21 mouse cellular contexts compared by ENCODE assay signal in genomic region chr9:122144776-122145175, GRCm38 (mm10). TPM values are rescaled to one million over a fixed set of nuclear protein-coding genes. Genes with fewer than 3 reads are reported as not detected.
DNase-seq lines count a peak whose midpoint lies in the region; ATAC-seq and TF ChIP-seq lines count a peak whose summit lies in the region.
"Had no signal": no experiment of that assay in that cellular context is flagged by ENCODE, and none has a peak within 500 bp of the region (broad histone marks: within the 10 kb centered on the region; RNA-seq: fewer than 3 reads in every experiment).

No protein-coding gene starts in this region.

- ATAC-seq in neural tube, embryonic 12.5 days (ENCODE audit: low FRiP score, low read depth): no peak
- ATAC-seq in neural tube, embryonic 15.5 days (ENCODE audit: low FRiP score): no peak
- ATAC-seq in cerebellum, adult (ENCODE audit: insufficient number of reproducible peaks, low FRiP score, low TSS enrichment): no peak
- ATAC-seq: activated CD4-positive, CD25-positive, alpha-beta regulatory T cell, adult 4 months; inflammation-experienced regulatory T-cells, adult 6 months had no signal

- no peaks in the 10 kb centered on the region for H3K27me3 ChIP-seq in neural tube, embryonic 12.5 days (replicated peaks)
- no peaks in the 10 kb centered on the region for H3K27me3 ChIP-seq in neural tube, embryonic 15.5 days (replicated peaks)
- H3K27me3 ChIP-seq: heart, embryonic 15.5 days; liver, embryonic 13.5 days; megakaryocyte, embryonic 14.5 days had no signal

- H3K9ac ChIP-seq in neural tube, embryonic 12.5 days: no peak overlapping the region
- H3K9ac ChIP-seq in neural tube, embryonic 15.5 days (replicated peaks): no peak overlapping the region
- H3K9ac ChIP-seq: heart, embryonic 15.5 days; liver, embryonic 13.5 days had no signal

- H3K4me1 ChIP-seq in neural tube, embryonic 12.5 days: no peaks in the 10 kb centered on the region
- peaks cover 26% of the 10 kb centered on the region for H3K4me1 ChIP-seq in neural tube, embryonic 15.5 days

- peaks cover 13% of the 10 kb centered on the region for H3K36me3 ChIP-seq in neural tube, embryonic 12.5 days
- H3K36me3 ChIP-seq in neural tube, embryonic 15.5 days: peaks cover 15% of the 10 kb centered on the region

- H3K9me3 ChIP-seq in neural tube, embryonic 12.5 days: no peaks in the 10 kb centered on the region; the same call in 1 of the 2 replicates
- no peaks in the 10 kb centered on the region for H3K9me3 ChIP-seq in neural tube, embryonic 15.5 days (replicated peaks)
- H3K9me3 ChIP-seq: heart, embryonic 15.5 days had no signal

- no peak overlapping the region for H3K27ac ChIP-seq in left cerebral cortex, adult 2 months
- no peak overlapping the region for H3K27ac ChIP-seq in neural tube, embryonic 12.5 days
- H3K27ac ChIP-seq in neural tube, embryonic 15.5 days (replicated peaks): no peak overlapping the region
- H3K27ac ChIP-seq: heart, embryonic 15.5 days; liver, embryonic 13.5 days had no signal

- peak; percentile 88 for DNase-seq in heart, adult 11 months
- no peak for DNase-seq in heart, postnatal 4 days
- DNase-seq in left cerebral cortex, adult 2 months (ENCODE audit: extremely low spot score in 1 of 2, low spot score in 2 of 2): no peak
- DNase-seq in left cerebral cortex, postnatal 25 days (ENCODE audit: low spot score in 2 of 2): no peak
- DNase-seq in gastrocnemius, postnatal 10 days: no peak
- DNase-seq: adrenal gland, postnatal 10 days; cerebellum, adult 11 months; cerebellum, postnatal 14 days; embryo, embryonic 11 days; heart, adult 18-20 months; left cerebral cortex, postnatal 4 days; liver, embryonic 13.5 days; lung, postnatal 10 days; midbrain, embryonic 14.5 days had no signal

- H3K4me2 ChIP-seq in neural tube, embryonic 12.5 days (replicated peaks): no peak overlapping the region
- H3K4me2 ChIP-seq in neural tube, embryonic 15.5 days: no peak overlapping the region
- H3K4me2 ChIP-seq: heart, embryonic 15.5 days; liver, embryonic 13.5 days had no signal

- intact Hi-C loops in left cerebral cortex, adult 2 months (cut with DNase I): no loop called here
- intact Hi-C loops in left cerebral cortex, postnatal 25 days (cut with DNase I): no loop called here

- H3K4me3 ChIP-seq in left cerebral cortex, adult 2 months: no peak overlapping the region
- H3K4me3 ChIP-seq in neural tube, embryonic 12.5 days: 0 out of 2 replicates have a peak overlapping the region, but pooled peaks have one; percentile 1
- no peak overlapping the region for H3K4me3 ChIP-seq in neural tube, embryonic 15.5 days (replicated peaks)
- H3K4me3 ChIP-seq: heart, embryonic 15.5 days; liver, embryonic 13.5 days; megakaryocyte, embryonic 14.5 days had no signal

- 95% methylated on average over 3 of the region's 3 CpGs for WGBS in neural tube, embryonic 12.5 days
- WGBS in neural tube, embryonic 15.5 days: 95% methylated on average over 3 of the region's 3 CpGs

- TF ChIP-seq CTCF in left cerebral cortex, adult 2 months (IDR thresholded peaks at IDR 0.05): peak; percentile 34

RNA-seq across cellular contexts. Expression of gene Snrk, which starts 27.7 kb away (rescaled TPM):
- total RNA-seq in heart, postnatal 4 days (2021): 10 to 100 TPM; 77.8 to 78.7 TPM
- 100 to 1,000 TPM; 113 to 129 TPM for total RNA-seq in left cerebral cortex, adult 2 months (2021)
- total RNA-seq in left cerebral cortex, postnatal 25 days (2021): 100 to 1,000 TPM; 116 to 117 TPM
- 48.9 and 51.0 TPM in 2 replicates for polyA plus RNA-seq in neural tube, embryonic 12.5 days (2016; fragmentation: Nextera tagmentation; extraction: Ambion mirVana)
- 74.3 and 76.6 TPM in 2 replicates for polyA plus RNA-seq in neural tube, embryonic 15.5 days (2015; fragmentation: Nextera tagmentation; extraction: Ambion mirVana)
- 10 to 100 TPM; 54.8 to 73.5 TPM for total RNA-seq in gastrocnemius, postnatal 10 days (2021)
